Mouse (Mus musculus) C2C12 (cell line): Measurements from ENCODE around the gene Tor1aip2.

ENCODE experiments used
- CEBPB ChIP-seq: IDR thresholded peaks from one replicate; pipeline ENCODE4 v1.6.1; 2011; ENCODE audit warnings: low read depth, mild to moderate bottlenecking, control low read depth, moderate library complexity
- CTCF ChIP-seq: IDR thresholded peaks from one replicate; pipeline ENCODE4 v1.5.1; 2011; ENCODE audit not compliant: control insufficient read depth, insufficient read depth, insufficient read length
- MAX ChIP-seq: IDR thresholded peaks from one replicate; pipeline ENCODE4 v1.6.1; 2011; ENCODE audit warnings: mild to moderate bottlenecking, control low read depth
- MYOG ChIP-seq: IDR thresholded peaks from one replicate; pipeline ENCODE4 v1.6.1; 2011; ENCODE audit not compliant: control insufficient read depth, insufficient read length; ENCODE audit errors: extremely low read depth
- USF1 ChIP-seq: IDR thresholded peaks from one replicate; pipeline ENCODE4 v1.6.1; 2011; ENCODE audit warnings: low read depth, mild to moderate bottlenecking, control low read depth, moderate library complexity

DNA sequence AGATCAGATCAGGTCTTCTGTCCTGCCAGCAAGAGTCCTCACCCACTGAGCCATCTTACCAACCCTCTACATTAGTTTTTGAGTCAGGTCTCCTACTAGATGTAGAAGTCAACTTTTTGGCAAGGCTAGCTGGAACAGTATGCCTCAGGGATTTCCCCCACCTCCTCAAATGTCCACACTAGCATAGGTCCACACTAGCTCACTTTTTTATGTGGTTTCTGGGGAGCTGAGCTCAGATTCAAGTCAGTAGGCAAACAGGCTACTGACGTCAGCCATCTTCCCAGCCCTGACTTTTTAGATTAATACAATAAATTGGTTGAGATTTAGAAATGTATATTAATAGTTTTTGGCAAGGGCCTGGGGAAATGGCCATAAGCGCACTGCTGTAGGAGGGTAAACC is 72.2 kb downstream of the Tor1aip2 start:
- TF ChIP-seq CTCF, result no peak
- TF ChIP-seq USF1, result no peak
- no peak for TF ChIP-seq CEBPB
- TF ChIP-seq MAX, result no peak
- no peak for TF ChIP-seq MYOG
